Mouse (Mus musculus) midbrain, embryonic 13.5 days (tissue): ENCODE measurements around the gene Ids. TPM values are rescaled to one million over a fixed set of nuclear protein-coding genes. Genes with fewer than 3 reads are reported as not detected.

ENCODE experiments used
- ATAC-seq: fragments of 200-750 bp; cut with Nextera tagmentation; 2 replicates; pipeline ENCODE4 v1.8.0; 2017; ENCODE audit warnings: mild to moderate bottlenecking, moderate TSS enrichment, moderate library complexity
- H3K27ac ChIP-seq: fragments of 300-500 bp; sonication (generic); 2 replicates; pipeline ENCODE4 v1.5.1; 2015; ENCODE audit warnings: inconsistent platforms, mild to moderate bottlenecking, moderate library complexity
- H3K27me3 ChIP-seq: fragments of 300-500 bp; sonication (generic); 2 replicates; pipeline ENCODE4 v1.6.1; 2015; ENCODE audit warnings: mild to moderate bottlenecking, inconsistent platforms
- H3K36me3 ChIP-seq: fragments of 300-500 bp; sonication (generic); 2 replicates; pipeline ENCODE4 v1.6.1; 2015; ENCODE audit warnings: mild to moderate bottlenecking, inconsistent platforms
- H3K4me1 ChIP-seq: fragments of 300-500 bp; sonication (generic); replicated peaks from 2 replicates; pipeline ENCODE4 v1.6.1; 2015; ENCODE audit warnings: inconsistent platforms
- H3K4me2 ChIP-seq: fragments of 300-500 bp; sonication (generic); replicated peaks from 2 replicates; pipeline ENCODE4 v1.6.1; 2015; ENCODE audit warnings: moderate library complexity, mild to moderate bottlenecking, inconsistent platforms
- H3K4me3 ChIP-seq: fragments of 300-500 bp; sonication (generic); replicated peaks from 2 replicates; pipeline ENCODE4 v1.5.1; 2015; ENCODE audit warnings: mild to moderate bottlenecking, inconsistent platforms
- H3K9ac ChIP-seq: fragments of 300-500 bp; sonication (generic); replicated peaks from 2 replicates; pipeline ENCODE4 v1.6.1; 2015; ENCODE audit warnings: mild to moderate bottlenecking, inconsistent platforms
- H3K9me3 ChIP-seq: fragments of 300-500 bp; sonication (generic); 2 replicates; pipeline ENCODE4 v1.6.1; 2016; ENCODE audit warnings: mild to moderate bottlenecking, inconsistent platforms
- WGBS: fragments of 180-500 bp; shearing (Covaris S2); methylation state at CpG from one replicate; pipeline ENCODE4 v1.1.7; 2015; 5-methylcytosine and 5-hydroxymethylcytosine counted together
- polyA plus RNA-seq: library from polyadenylated mRNA; unstranded; fragments of >200 nt; fragmentation: Nextera tagmentation; extraction: Ambion mirVana; gene quantifications from 2 replicates; pipeline ENCODE4 v1.2.1, GENCODE M21; 2015

Ids gene
- polyA plus RNA-seq, 1 experiment from 2014 or later, result 11.3 TPM

- Histone ChIP-seq H3K36me3 (no peaks in the 10 kb centered on the region), H3K9ac (no peak overlapping the region), H3K4me2 (no peak overlapping the region), H3K4me1 (no peaks in the 10 kb centered on the region), H3K4me3 (no peak overlapping the region), H3K27ac (no peak overlapping the region), H3K9me3 (no peaks in the 10 kb centered on the region), H3K27me3 (no peaks in the 10 kb centered on the region)
- 52% methylated on average over 2 of the region's 2 CpGs for WGBS
- ATAC-seq, result peak; percentile 57; the same call in 1 of the 2 replicates
Measured at GRCm38 (mm10) chrX:70328530-70329143, 36.2 kb downstream of the Ids start.

- ATAC-seq, result no peak
- H3K4me1 ChIP-seq, result no peaks in the 10 kb centered on the region
- no peak overlapping the region for H3K9ac ChIP-seq
- no peaks in the 10 kb centered on the region for H3K9me3 ChIP-seq
- 55% methylated on average over 1 of the region's 1 CpGs for WGBS
- no peaks in the 10 kb centered on the region for H3K36me3 ChIP-seq
- H3K4me2 ChIP-seq, result no peak overlapping the region
- no peak overlapping the region for H3K27ac ChIP-seq
- H3K27me3 ChIP-seq, result no peaks in the 10 kb centered on the region
- H3K4me3 ChIP-seq, result no peak overlapping the region
Measured at GRCm38 (mm10) chrX:70327656-70328055, 37.2 kb downstream of the Ids start.

- ATAC-seq, result no peak
- Histone ChIP-seq H3K4me3 (no peak overlapping the region), H3K4me2 (no peak overlapping the region), H3K36me3 (no peaks in the 10 kb centered on the region), H3K4me1 (no peaks in the 10 kb centered on the region), H3K9me3 (no peaks in the 10 kb centered on the region), H3K27me3 (no peaks in the 10 kb centered on the region), H3K27ac (no peak overlapping the region), H3K9ac (no peak overlapping the region)
- WGBS, result 42% methylated on average over 2 of the region's 2 CpGs
Measured at GRCm38 (mm10) chrX:70319254-70319653, 45.6 kb downstream of the Ids start.

- Histone ChIP-seq H3K27ac (no peak overlapping the region), H3K9ac (no peak overlapping the region), H3K9me3 (no peaks in the 10 kb centered on the region), H3K4me3 (no peak overlapping the region), H3K27me3 (no peaks in the 10 kb centered on the region), H3K36me3 (no peaks in the 10 kb centered on the region), H3K4me2 (no peak overlapping the region), H3K4me1 (no peaks in the 10 kb centered on the region)
- no peak for ATAC-seq
- 79% methylated on average over 3 of the region's 3 CpGs for WGBS
Measured at GRCm38 (mm10) chrX:70314949-70315641, 49.8 kb downstream of the Ids start.

Other genes starting within 250 kb of the Ids start
- gene 1110012L19Rik, start 20.8 kb upstream of the Ids start, polyA plus RNA-seq, result 33.9 and 36.2 TPM in 2 replicates
- gene Tmem185a, start 112.1 kb upstream of the Ids start, polyA plus RNA-seq, result 47.3 and 50.3 TPM in 2 replicates